Mouse (Mus musculus): ENCODE measurements at regions not wholly inside any gene's neighbourhood (a gene's known extent, or its start where the extent isn't known, plus 50 kb on each side); places are given as distances from the start of the nearest gene placed in this dataset.

- no peak for DNase-seq (ENCODE audit: low spot score)
Observed at GRCm38 (mm10) chr13:15802043-15802795, 209.4 kb upstream of the Inhba start.

- no peak for DNase-seq (ENCODE audit: low spot score)
Observed at GRCm38 (mm10) chr13:15803965-15804364, 207.7 kb upstream of the Inhba start.

DNA sequence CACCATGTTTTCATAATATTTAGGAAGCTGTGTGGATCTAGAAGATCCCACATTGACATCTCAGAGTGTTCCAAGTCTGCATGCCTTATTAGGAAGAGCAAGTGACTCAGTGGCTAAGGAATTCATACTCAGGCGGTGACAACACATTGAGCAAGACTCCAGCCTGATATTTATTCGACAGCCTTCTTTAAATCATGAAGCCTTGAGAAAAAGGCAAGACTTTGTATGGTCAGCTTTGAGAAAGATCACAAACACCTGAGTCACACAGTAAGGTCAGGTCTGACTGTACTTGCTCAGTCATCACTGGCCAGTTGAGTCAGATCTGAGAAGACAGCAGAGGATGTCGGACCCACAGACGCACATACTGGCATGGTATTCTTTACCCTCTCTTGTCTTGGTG lies 204.7 kb upstream of the Inhba start:
- DNase-seq (ENCODE audit: low spot score) = no peak

- DNase-seq (ENCODE audit: low spot score) = no peak
Observed at GRCm38 (mm10) chr13:15822261-15822850, 189.3 kb upstream of the Inhba start.

DNA sequence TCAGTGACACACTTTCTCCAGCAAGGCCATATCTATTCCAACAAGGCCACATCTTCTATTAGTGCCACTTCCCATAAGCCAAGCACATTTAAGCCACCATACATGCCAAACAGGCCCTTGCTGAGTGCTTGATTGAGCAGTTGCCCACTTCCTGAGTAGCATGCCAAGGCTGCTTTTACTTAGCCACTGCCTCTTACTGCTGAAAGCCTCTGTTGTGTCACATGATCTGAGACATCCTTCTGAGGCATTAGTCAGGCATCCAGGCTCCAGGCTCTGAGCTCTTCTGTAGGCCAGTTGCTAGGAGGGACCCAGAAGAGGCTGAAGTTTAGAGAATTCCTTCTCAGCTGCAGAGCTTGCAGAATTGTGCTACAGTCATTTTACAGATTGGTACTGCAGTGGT lies 165.8 kb upstream of the Inhba start:
- DNase-seq (ENCODE audit: low spot score) = no peak

GRCm38 (mm10) chr13:15848017-15848416 lies 163.6 kb upstream of the Inhba start:
- no peak for DNase-seq (ENCODE audit: low spot score)

DNA sequence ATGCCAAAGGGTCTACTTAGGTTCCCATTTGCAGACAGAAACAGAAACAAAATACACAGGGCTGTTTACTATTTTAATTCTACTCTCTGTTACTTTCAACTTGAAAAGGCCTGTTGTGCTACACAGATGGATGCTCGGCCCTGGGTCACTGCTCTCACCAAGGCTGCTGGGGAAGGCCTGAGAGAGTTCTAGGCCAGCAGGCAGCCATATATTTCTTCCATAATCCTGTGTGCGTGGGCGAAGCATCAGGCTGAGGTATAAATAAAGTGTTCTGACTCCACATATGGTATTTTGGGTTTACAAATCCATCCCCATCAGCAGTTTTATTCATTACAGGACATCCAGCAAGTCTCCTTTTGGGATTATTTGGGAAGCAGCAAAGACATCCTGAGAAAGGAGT lies 162.5 kb upstream of the Inhba start:
- DNase-seq (ENCODE audit: low spot score) = no peak

- DNase-seq (ENCODE audit: low spot score) = no peak
Observed at GRCm38 (mm10) chr13:15850358-15850757, 161.3 kb upstream of the Inhba start.

GRCm38 (mm10) chr13:15853022-15853566 lies 158.6 kb upstream of the Inhba start:
- no peak for DNase-seq (ENCODE audit: low spot score)

- DNase-seq (ENCODE audit: low spot score) = no peak
Observed at GRCm38 (mm10) chr13:15862941-15863340, 148.7 kb upstream of the Inhba start.

GRCm38 (mm10) chr13:15863344-15863743 lies 148.3 kb upstream of the Inhba start:
- DNase-seq (ENCODE audit: low spot score) = no peak

DNA sequence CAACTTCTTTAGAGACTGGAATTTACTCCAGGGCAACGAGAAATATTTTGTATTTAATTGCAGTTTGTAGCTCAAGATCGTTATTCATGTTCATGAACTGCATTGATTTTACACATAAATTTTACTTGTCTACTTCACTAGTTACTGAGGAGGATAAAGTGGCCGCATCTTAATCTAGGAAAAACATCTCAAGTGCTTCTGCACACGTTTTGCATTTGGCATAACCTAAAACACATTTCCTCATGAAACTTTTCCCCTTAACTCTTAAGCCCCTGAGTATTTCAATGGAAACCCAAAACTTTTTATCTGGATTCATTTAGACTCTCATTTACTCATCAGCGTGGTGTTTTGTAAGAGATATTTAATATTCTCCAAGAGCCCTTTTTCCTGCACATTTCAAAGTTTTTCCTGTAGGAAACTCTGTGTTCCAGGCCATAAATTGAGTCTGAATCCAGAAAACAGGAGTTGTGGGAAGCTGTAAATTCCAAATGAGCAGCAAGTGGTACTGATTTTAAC lies 144.5 kb upstream of the Inhba start:
- no peak for DNase-seq (ENCODE audit: low spot score)

- no peak for DNase-seq (ENCODE audit: low spot score)
Observed at GRCm38 (mm10) chr13:15877606-15878005, 134.0 kb upstream of the Inhba start.

DNA sequence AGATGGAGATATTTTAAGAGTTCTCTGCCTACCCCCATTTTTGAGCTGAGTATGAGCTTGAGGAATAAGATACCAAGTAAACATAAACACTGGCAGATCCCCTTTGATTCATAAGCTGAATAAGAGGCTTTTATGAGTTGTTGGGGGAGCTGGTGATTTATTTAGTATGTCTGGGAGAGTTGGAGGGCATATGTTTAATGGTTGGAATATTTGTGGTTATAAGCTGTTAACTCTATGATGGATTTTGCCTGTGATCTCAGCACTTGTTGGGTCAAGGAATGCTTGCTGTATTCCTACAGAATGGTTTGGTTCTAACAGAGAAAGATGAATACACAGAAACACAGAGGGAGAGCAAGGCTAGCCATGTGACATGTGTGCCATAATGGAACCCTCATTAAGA lies 132.1 kb upstream of the Inhba start:
- DNase-seq (ENCODE audit: low spot score) = no peak

DNA sequence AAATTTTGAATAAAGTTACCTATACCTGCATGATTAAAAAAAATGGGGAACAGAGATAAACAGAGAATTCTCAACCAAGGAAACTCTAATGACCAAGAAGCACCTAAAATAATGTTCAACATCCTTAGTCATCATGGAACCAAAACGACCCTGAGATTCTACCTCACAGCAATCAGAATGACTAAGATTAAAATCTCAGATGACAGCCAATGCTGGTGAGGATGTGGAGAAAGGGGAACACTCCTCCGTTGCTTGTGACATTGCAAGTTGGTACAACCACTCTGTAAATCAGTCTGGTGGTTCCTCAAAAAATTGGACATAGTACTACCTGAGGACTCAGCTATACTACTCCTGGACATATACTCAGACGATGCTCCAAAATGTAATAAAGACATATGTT lies 120.9 kb upstream of the Inhba start:
- DNase-seq (ENCODE audit: low spot score) = no peak

GRCm38 (mm10) chr13:15891403-15891802 lies 120.2 kb upstream of the Inhba start:
- DNase-seq (ENCODE audit: low spot score) = no peak

- no peak for DNase-seq (ENCODE audit: low spot score)
Observed at GRCm38 (mm10) chr13:15898201-15898600, 113.5 kb upstream of the Inhba start.

DNA sequence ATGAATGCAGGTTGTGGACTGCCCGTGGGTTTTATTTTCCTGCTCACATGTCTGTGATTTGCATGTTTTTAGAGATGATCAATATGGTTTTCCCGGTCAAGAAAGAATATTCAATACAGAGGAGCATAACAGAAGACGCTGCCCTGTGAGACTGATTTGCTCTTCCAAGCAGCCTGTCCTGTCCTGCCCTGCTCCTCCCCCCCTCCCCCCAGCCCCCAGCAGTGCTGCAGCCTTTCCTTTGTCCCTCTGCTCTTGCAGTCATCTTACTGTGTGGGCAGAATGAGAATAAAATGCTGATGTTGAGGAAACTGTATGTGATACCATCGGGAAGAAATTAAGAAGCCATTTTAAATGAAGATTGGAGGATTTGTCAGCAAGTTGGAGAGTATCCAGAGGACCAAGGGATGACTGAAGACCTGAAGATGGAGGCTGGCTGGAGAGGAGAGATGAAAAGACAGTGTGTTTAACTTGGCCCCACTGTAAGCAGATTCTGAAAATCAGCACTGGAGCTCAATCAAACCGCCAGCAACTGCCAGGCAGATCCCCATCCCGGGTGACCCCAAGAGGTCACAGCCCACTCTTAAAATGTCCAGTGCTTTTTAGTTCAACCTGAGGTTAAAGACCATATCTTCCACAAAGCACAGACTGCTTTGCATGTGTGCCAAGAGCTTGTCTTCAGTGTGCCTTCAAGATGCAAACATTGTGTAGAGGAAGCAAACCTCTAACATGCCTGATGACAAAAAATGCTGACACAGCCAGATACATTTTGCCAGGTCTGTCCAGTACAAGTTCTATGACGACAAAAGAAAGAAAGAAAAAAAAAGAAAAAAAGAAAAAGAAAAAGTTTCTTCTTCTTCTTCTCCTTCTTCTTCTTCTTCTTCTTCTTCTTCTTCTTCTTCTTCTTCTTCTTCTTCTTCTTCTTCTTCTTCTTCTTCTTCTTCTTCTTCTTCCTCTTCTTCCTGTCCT lies 109.7 kb upstream of the Inhba start:
- DNase-seq (ENCODE audit: low spot score) = no peak

DNA sequence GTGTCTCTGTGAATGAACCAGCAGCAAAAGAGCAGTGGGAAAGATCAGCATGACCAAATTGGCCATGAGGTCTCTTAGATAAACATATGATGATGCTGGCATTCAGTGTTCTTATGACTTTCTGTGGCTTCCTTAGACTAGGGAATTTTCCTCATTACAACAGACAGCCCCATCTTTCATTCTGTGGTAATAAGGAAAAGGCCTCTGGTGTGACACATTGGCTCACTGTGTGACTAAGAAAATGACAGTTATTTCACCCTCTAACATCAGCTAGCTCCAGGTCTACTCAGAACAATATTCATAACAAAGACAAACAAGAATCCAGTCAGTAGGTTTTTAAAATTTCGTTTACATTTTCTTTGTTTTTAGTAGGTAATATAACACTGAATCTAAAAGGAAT lies 103.8 kb upstream of the Inhba start:
- DNase-seq (ENCODE audit: low spot score) = no peak

DNA sequence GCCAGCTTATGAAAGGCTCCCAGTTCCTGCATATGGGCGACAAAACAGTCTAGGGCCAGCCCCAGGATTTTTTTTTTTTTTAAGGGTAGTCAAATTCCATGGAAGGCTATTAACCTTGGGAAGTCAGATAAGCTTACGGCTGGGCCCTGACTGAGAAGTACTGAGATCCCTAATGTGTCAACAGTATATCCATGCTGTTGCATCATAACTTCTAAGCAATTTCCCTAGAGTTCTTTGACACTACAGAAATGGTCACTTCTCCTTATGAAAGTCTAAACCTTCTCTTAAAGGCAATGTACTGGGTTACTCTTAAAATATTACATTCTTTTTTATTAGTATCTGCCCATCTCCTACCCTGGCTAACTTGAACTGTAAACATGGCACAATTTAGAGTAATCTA lies 101.1 kb upstream of the Inhba start:
- no peak for DNase-seq (ENCODE audit: low spot score)

DNA sequence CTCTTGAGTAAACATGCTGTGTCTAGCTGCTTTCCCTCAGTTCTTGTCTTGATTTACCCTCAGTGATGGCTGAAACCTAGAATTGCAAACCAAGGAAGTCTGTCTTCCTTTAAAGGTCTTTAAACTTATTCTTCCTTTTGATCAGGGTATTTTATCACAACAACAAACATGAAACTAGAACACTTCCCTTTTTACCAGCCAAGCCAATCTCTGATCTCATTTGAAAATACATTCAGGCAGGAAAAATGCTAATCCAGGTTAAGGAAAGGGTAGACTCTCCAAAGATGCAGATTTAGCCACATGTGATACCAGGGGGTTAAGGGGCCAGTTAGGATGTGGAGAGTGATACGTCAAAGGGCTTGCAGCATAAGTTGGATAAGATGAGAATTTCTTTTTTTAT lies 100.4 kb upstream of the Inhba start:
- no peak for DNase-seq (ENCODE audit: low spot score)

- DNase-seq (ENCODE audit: low spot score) = no peak
Observed at GRCm38 (mm10) chr13:15914270-15914669, 97.4 kb upstream of the Inhba start.
